Mouse (Mus musculus): ENCODE results near the gene Asb7. TPM values are rescaled to one million over a fixed set of nuclear protein-coding genes. Genes with fewer than 3 reads are reported as not detected.

The Asb7 gene
- polyA plus RNA-seq, 1 experiment from 2014 or later = 17.2 TPM

Other genes with a start within 250 kb of the Asb7 start
- gene Lins1, start 293 bp upstream of the Asb7 start, polyA plus RNA-seq (2015; fragmentation: Nextera tagmentation; extraction: Ambion mirVana) = 14.8 and 20.1 TPM in 2 replicates
- 0.33 and 0.61 TPM in 2 replicates for gene Cers3, start 53.9 kb upstream of the Asb7 start, polyA plus RNA-seq (2015; fragmentation: Nextera tagmentation; extraction: Ambion mirVana)
- gene Adamts17, start 150.1 kb upstream of the Asb7 start, polyA plus RNA-seq (2015; fragmentation: Nextera tagmentation; extraction: Ambion mirVana) = 5.9 and 6.4 TPM in 2 replicates

Measured in neural tube, embryonic 13.5 days (tissue).